Mouse (Mus musculus) kidney, adult 2 months (tissue): ENCODE data around the gene Hdac10. TPM values are rescaled to one million over a fixed set of nuclear protein-coding genes. Genes with fewer than 3 reads are reported as not detected.

Source experiments
- DNase-seq: peaks from one replicate; pipeline ENCODE4 v3.0.0; 2021
- H3K27ac ChIP-seq: fragments of 200-500 bp; 2 replicates; pipeline ENCODE4 v1.5.1; 2012; ENCODE audit warnings: low read depth, low read length, control low read depth, inconsistent platforms; ENCODE audit not compliant: insufficient read depth
- H3K27me3 ChIP-seq: fragments of 200-500 bp; replicated peaks from 2 replicates; pipeline ENCODE4 v1.6.1; 2012; ENCODE audit warnings: mild to moderate bottlenecking, moderate library complexity, low read length, inconsistent platforms; ENCODE audit not compliant: control insufficient read depth, insufficient read depth
- H3K36me3 ChIP-seq: fragments of 200-500 bp; 2 replicates; pipeline ENCODE4 v1.6.1; 2012; ENCODE audit warnings: mild to moderate bottlenecking, moderate library complexity, low read length, inconsistent platforms; ENCODE audit not compliant: control insufficient read depth, insufficient read depth
- H3K4me1 ChIP-seq: fragments of 200-500 bp; 2 replicates; pipeline ENCODE4 v1.6.1; 2011; ENCODE audit warnings: low read length; ENCODE audit not compliant: control insufficient read depth, insufficient read depth
- H3K4me3 ChIP-seq: fragments of 200-500 bp; 2 replicates; pipeline ENCODE4 v1.5.1; 2011; ENCODE audit warnings: mild to moderate bottlenecking, low read depth, low read length, control low read depth; ENCODE audit not compliant: insufficient read depth
- CTCF ChIP-seq: fragments of 200-500 bp; conservative IDR thresholded peaks from 2 replicates; pipeline ENCODE4 v1.5.1; 2011; ENCODE audit warnings: low read depth, mild to moderate bottlenecking, control low read depth, low read length, moderate library complexity, mixed read lengths; ENCODE audit not compliant: insufficient read depth, insufficient read length
- POLR2A ChIP-seq: fragments of 200-500 bp; IDR thresholded peaks from one replicate; pipeline ENCODE4 v1.6.1; 2011; ENCODE audit warnings: low read depth, low read length, control low read depth
- WGBS: fragments of 180-500 bp; shearing (Covaris S2); methylation state at CpG from one replicate; pipeline ENCODE4 v1.1.7; 2018; 5-methylcytosine and 5-hydroxymethylcytosine counted together
- polyA plus RNA-seq: library from polyadenylated mRNA; depleted of rRNA; stranded (reverse); fragments of >200 nt; gene quantifications from 2 replicates; pipeline ENCODE4 v1.2.3, GENCODE M21; 2012; rRNA removed

Gene Hdac10
- polyA plus RNA-seq, 1 experiment = 26.5 TPM

GRCm38 (mm10) chr15:89075478-89076147 lies 52.9 kb downstream of the Hdac10 start:
- Histone ChIP-seq H3K4me1 (peaks cover 13% of the 10 kb centered on the region), H3K27me3 (no peaks in the 10 kb centered on the region), H3K27ac (peak overlapping the region; percentile 99), H3K36me3 (no peaks in the 10 kb centered on the region), H3K4me3 (peak overlapping the region; percentile 97)
- TF ChIP-seq CTCF (0 out of 2 replicates have a peak, but pooled peaks have one; percentile 1), POLR2A (peak; percentile 28)
- under 1% methylated on average over 52 of the region's 59 CpGs for WGBS
- DNase-seq = peak; percentile 94

- peaks cover 13% of the 10 kb centered on the region for H3K4me1 ChIP-seq
- H3K27ac ChIP-seq = peak within 1 kb of the TSS; percentile 99
- 21% methylated on average over 11 of the region's 11 CpGs for WGBS
- TF ChIP-seq CTCF (no peak), POLR2A (no peak)
- H3K4me3 ChIP-seq = peak within 1 kb of the TSS; percentile 97
- no peaks in the 10 kb centered on the region for H3K27me3 ChIP-seq
- DNase-seq = no peak
- no peaks in the 10 kb centered on the region for H3K36me3 ChIP-seq
Observed at GRCm38 (mm10) chr15:89074613-89075477, 53.7 kb downstream of the Hdac10 start, which contains the start of gene Trabd. Trabd (plus strand) TSS chr15:89075124.

GRCm38 (mm10) chr15:89073993-89074603 lies 54.4 kb downstream of the Hdac10 start:
- no peaks in the 10 kb centered on the region for H3K27me3 ChIP-seq
- no peaks in the 10 kb centered on the region for H3K36me3 ChIP-seq
- no peak overlapping the region for H3K27ac ChIP-seq
- no peak overlapping the region for H3K4me3 ChIP-seq
- peaks cover 13% of the 10 kb centered on the region for H3K4me1 ChIP-seq
- 83% methylated on average over 10 of the region's 10 CpGs for WGBS
- no peak for DNase-seq
- TF ChIP-seq POLR2A = no peak
- TF ChIP-seq CTCF = no peak

Other genes with a start within 250 kb of the Hdac10 start
- gene Ttll8, start 174.3 kb downstream of the Hdac10 start, polyA plus RNA-seq = 0.03 TPM in 2 replicates
- gene Mlc1, start 149.7 kb downstream of the Hdac10 start, polyA plus RNA-seq = not detected in 2 replicates
- gene Mov10l1, start 145.8 kb downstream of the Hdac10 start, polyA plus RNA-seq = 0.06 TPM in 1 of 2 replicates, not detected in the other
- 0.08 and 0.19 TPM in 2 replicates for gene Panx2, start 69.0 kb downstream of the Hdac10 start, polyA plus RNA-seq
- gene Trabd, start 53.6 kb downstream of the Hdac10 start, polyA plus RNA-seq = 47.2 and 51.0 TPM in 2 replicates
- 55.9 and 68.7 TPM in 2 replicates for gene Selenoo, start 39.6 kb downstream of the Hdac10 start, polyA plus RNA-seq
- gene Tubgcp6, start 5.6 kb downstream of the Hdac10 start, polyA plus RNA-seq = 17.2 and 24.4 TPM in 2 replicates
- gene Mapk12, start 12.0 kb upstream of the Hdac10 start, polyA plus RNA-seq = 12.7 and 13.9 TPM in 2 replicates
- gene Mapk11, start 20.9 kb upstream of the Hdac10 start, polyA plus RNA-seq = 6.0 and 7.9 TPM in 2 replicates
- gene Plxnb2, start 52.1 kb upstream of the Hdac10 start, polyA plus RNA-seq = 288 and 297 TPM in 2 replicates
- 11.2 and 15.0 TPM in 2 replicates for gene Dennd6b, start 67.8 kb upstream of the Hdac10 start, polyA plus RNA-seq
- gene Ppp6r2, start 82.9 kb upstream of the Hdac10 start, polyA plus RNA-seq = 85.0 and 148 TPM in 2 replicates
- gene Sbf1, start 186.6 kb upstream of the Hdac10 start, polyA plus RNA-seq = 174 and 184 TPM in 2 replicates
- 12.1 and 13.4 TPM in 2 replicates for gene Adm2, start 194.0 kb upstream of the Hdac10 start, polyA plus RNA-seq
- 7,787 and 8,230 TPM in 2 replicates for gene Miox, start 205.7 kb upstream of the Hdac10 start, polyA plus RNA-seq
- gene Lmf2, start 227.0 kb upstream of the Hdac10 start, polyA plus RNA-seq = 40.2 and 43.7 TPM in 2 replicates
- gene Ncaph2, start 227.0 kb upstream of the Hdac10 start, polyA plus RNA-seq = 111 and 124 TPM in 2 replicates
- gene Sco2, start 245.1 kb upstream of the Hdac10 start, polyA plus RNA-seq = 59.5 and 65.3 TPM in 2 replicates
- 1.8 and 3.1 TPM in 2 replicates for gene Tymp, start 248.3 kb upstream of the Hdac10 start, polyA plus RNA-seq